Mouse (Mus musculus): ENCODE results near the gene Ccdc172.

Ccdc172 gene

GRCm38 (mm10) chr19:58572429-58573071 is 60.8 kb downstream of the Ccdc172 start:
- peak; percentile 34 for DNase-seq (ENCODE audit: low spot score)

- no peak for DNase-seq (ENCODE audit: low spot score)
Measured at GRCm38 (mm10) chr19:58573072-58573438, 61.3 kb downstream of the Ccdc172 start.

GRCm38 (mm10) chr19:58582018-58582417 is 70.2 kb downstream of the Ccdc172 start:
- DNase-seq (ENCODE audit: low spot score), result no peak

GRCm38 (mm10) chr19:58582956-58583355 is 71.2 kb downstream of the Ccdc172 start:
- no peak for DNase-seq (ENCODE audit: low spot score)

- no peak for DNase-seq (ENCODE audit: low spot score)
Measured at GRCm38 (mm10) chr19:58586046-58586445, 74.3 kb downstream of the Ccdc172 start.

- DNase-seq (ENCODE audit: low spot score), result peak; percentile 55
Measured at GRCm38 (mm10) chr19:58590251-58590936, 78.6 kb downstream of the Ccdc172 start.

GRCm38 (mm10) chr19:58600381-58600780 is 88.6 kb downstream of the Ccdc172 start:
- DNase-seq (ENCODE audit: low spot score), result no peak

Measured in layer of hippocampus, adult 11-12 months (tissue).